Mouse (Mus musculus) heart, embryonic 11.5 days (tissue): ENCODE results near the gene Npepps. TPM values are rescaled to one million over a fixed set of nuclear protein-coding genes. Genes with fewer than 3 reads are reported as not detected.

Experiments used
- ATAC-seq: fragments of 200-750 bp; cut with Nextera tagmentation; replicated peaks from 2 replicates; pipeline ENCODE4 v1.8.0; 2017; ENCODE audit warnings: moderate library complexity; ENCODE audit not compliant: insufficient number of reproducible peaks, low FRiP score, low TSS enrichment
- H3K27ac ChIP-seq: fragments of 300-500 bp; sonication (generic); 2 replicates; pipeline ENCODE4 v1.5.1; 2014; ENCODE audit warnings: mild to moderate bottlenecking, low read depth, low read length
- H3K27me3 ChIP-seq: fragments of 300-500 bp; sonication (generic); 2 replicates; pipeline ENCODE4 v1.6.1; 2014; ENCODE audit warnings: mild to moderate bottlenecking, low read length, mixed read lengths; ENCODE audit not compliant: control insufficient read depth, insufficient read depth
- H3K36me3 ChIP-seq: fragments of 300-500 bp; sonication (generic); 2 replicates; pipeline ENCODE4 v1.6.1; 2014; ENCODE audit warnings: mild to moderate bottlenecking, low read length, moderate library complexity, mixed read lengths; ENCODE audit not compliant: control insufficient read depth, insufficient read depth
- H3K4me1 ChIP-seq: fragments of 300-500 bp; sonication (generic); 2 replicates; pipeline ENCODE4 v1.6.1; 2014; ENCODE audit warnings: low read length; ENCODE audit not compliant: control insufficient read depth, insufficient read depth
- H3K4me2 ChIP-seq: fragments of 300-500 bp; sonication (generic); 2 replicates; pipeline ENCODE4 v1.6.1; 2014; ENCODE audit warnings: mild to moderate bottlenecking, moderate library complexity
- H3K4me3 ChIP-seq: fragments of 300-500 bp; sonication (generic); 2 replicates; pipeline ENCODE4 v1.5.1; 2014; ENCODE audit warnings: low read depth, low read length
- H3K9ac ChIP-seq: fragments of 300-500 bp; sonication (generic); 2 replicates; pipeline ENCODE4 v1.6.1; 2014; ENCODE audit warnings: mild to moderate bottlenecking, low read depth, low read length, moderate library complexity
- H3K9me3 ChIP-seq: fragments of 300-500 bp; sonication (generic); replicated peaks from 2 replicates; pipeline ENCODE4 v1.6.1; 2016; ENCODE audit warnings: low read length; ENCODE audit not compliant: control insufficient read depth
- WGBS: fragments of 180-500 bp; shearing (Covaris S2); extraction: QIAGEN DNeasy Blood & Tissue Kit; methylation state at CpG from one replicate; pipeline ENCODE4 v1.1.7; 2014; ENCODE audit not compliant: insufficient replicate concordance; 5-methylcytosine and 5-hydroxymethylcytosine counted together
- polyA plus RNA-seq: library from polyadenylated mRNA; unstranded; fragments of >200 nt; fragmentation: Nextera tagmentation; extraction: Ambion mirVana; gene quantifications from 2 replicates; pipeline ENCODE4 v1.2.1, GENCODE M21; 2014

Gene Npepps
- polyA plus RNA-seq, 1 experiment from 2014 or later = 78.0 TPM

- WGBS = 30% methylated on average over 7 of the region's 7 CpGs
- H3K9me3 ChIP-seq = no peaks in the 10 kb centered on the region
- H3K9ac ChIP-seq = no peak overlapping the region
- 0 out of 2 replicates have a peak overlapping the region, but pooled peaks have one; percentile 41 for H3K27ac ChIP-seq
- H3K4me1 ChIP-seq = peaks cover 6% of the 10 kb centered on the region; the same call in 1 of the 2 replicates
- no peak overlapping the region for H3K4me3 ChIP-seq
- H3K27me3 ChIP-seq = no peaks in the 10 kb centered on the region
- ATAC-seq = no peak
- H3K36me3 ChIP-seq = no peaks in the 10 kb centered on the region
- no peak overlapping the region for H3K4me2 ChIP-seq
Observed at GRCm38 (mm10) chr11:97302231-97302781, 21.9 kb upstream of the Npepps start.

GRCm38 (mm10) chr11:97301406-97301805 lies 21.0 kb upstream of the Npepps start:
- ATAC-seq = no peak
- Histone ChIP-seq H3K9ac (no peak overlapping the region), H3K27me3 (no peaks in the 10 kb centered on the region), H3K4me2 (no peak overlapping the region), H3K4me3 (no peak overlapping the region), H3K4me1 (peaks cover 6% of the 10 kb centered on the region; the same call in 1 of the 2 replicates), H3K36me3 (no peaks in the 10 kb centered on the region), H3K9me3 (no peaks in the 10 kb centered on the region), H3K27ac (no peak overlapping the region)
- 70% methylated on average over 16 of the region's 16 CpGs for WGBS

GRCm38 (mm10) chr11:97299939-97300338 lies 19.5 kb upstream of the Npepps start:
- Histone ChIP-seq H3K36me3 (no peaks in the 10 kb centered on the region), H3K9ac (no peak overlapping the region), H3K27ac (peak overlapping the region; percentile 35), H3K27me3 (no peaks in the 10 kb centered on the region), H3K9me3 (no peaks in the 10 kb centered on the region), H3K4me1 (peaks cover 6% of the 10 kb centered on the region; the same call in 1 of the 2 replicates), H3K4me3 (no peak overlapping the region), H3K4me2 (no peak overlapping the region)
- WGBS = 36% methylated on average over 2 of the region's 2 CpGs
- no peak for ATAC-seq

GRCm38 (mm10) chr11:97296542-97296941 lies 16.1 kb upstream of the Npepps start:
- ATAC-seq = no peak
- no peaks in the 10 kb centered on the region for H3K27me3 ChIP-seq
- H3K4me2 ChIP-seq = no peak overlapping the region
- no peaks in the 10 kb centered on the region for H3K9me3 ChIP-seq
- no peak overlapping the region for H3K27ac ChIP-seq
- no peaks in the 10 kb centered on the region for H3K4me1 ChIP-seq
- H3K36me3 ChIP-seq = no peaks in the 10 kb centered on the region
- no peak overlapping the region for H3K9ac ChIP-seq
- 47% methylated on average over 3 of the region's 4 CpGs for WGBS
- no peak overlapping the region for H3K4me3 ChIP-seq

GRCm38 (mm10) chr11:97292731-97293130 lies 12.3 kb upstream of the Npepps start:
- Histone ChIP-seq H3K4me1 (no peaks in the 10 kb centered on the region), H3K9me3 (no peaks in the 10 kb centered on the region), H3K4me2 (no peak overlapping the region), H3K27me3 (no peaks in the 10 kb centered on the region), H3K27ac (no peak overlapping the region), H3K9ac (no peak overlapping the region), H3K36me3 (no peaks in the 10 kb centered on the region), H3K4me3 (no peak overlapping the region)
- WGBS = 77% methylated on average over 1 of the region's 1 CpGs
- ATAC-seq = no peak

- H3K4me2 ChIP-seq = no peak overlapping the region
- no peaks in the 10 kb centered on the region for H3K36me3 ChIP-seq
- no peak for ATAC-seq
- no peaks in the 10 kb centered on the region for H3K27me3 ChIP-seq
- H3K9me3 ChIP-seq = no peaks in the 10 kb centered on the region
- H3K4me3 ChIP-seq = no peak overlapping the region
- no peak overlapping the region for H3K9ac ChIP-seq
- no peak overlapping the region for H3K27ac ChIP-seq
- H3K4me1 ChIP-seq = no peaks in the 10 kb centered on the region
- 62% methylated on average over 12 of the region's 12 CpGs for WGBS
Observed at GRCm38 (mm10) chr11:97289276-97290230, 9.1 kb upstream of the Npepps start.

GRCm38 (mm10) chr11:97287643-97288042 lies 7.2 kb upstream of the Npepps start:
- H3K9me3 ChIP-seq = no peaks in the 10 kb centered on the region
- H3K27ac ChIP-seq = no peak overlapping the region
- no peak for ATAC-seq
- no peak overlapping the region for H3K4me2 ChIP-seq
- no peak overlapping the region for H3K9ac ChIP-seq
- H3K27me3 ChIP-seq = no peaks in the 10 kb centered on the region
- H3K4me1 ChIP-seq = no peaks in the 10 kb centered on the region
- no peak overlapping the region for H3K4me3 ChIP-seq
- H3K36me3 ChIP-seq = no peaks in the 10 kb centered on the region

- Histone ChIP-seq H3K27me3 (no peaks in the 10 kb centered on the region), H3K4me3 (no peak overlapping the region), H3K9me3 (no peaks in the 10 kb centered on the region), H3K27ac (no peak overlapping the region), H3K4me2 (no peak overlapping the region), H3K9ac (no peak overlapping the region), H3K4me1 (no peaks in the 10 kb centered on the region), H3K36me3 (no peaks in the 10 kb centered on the region)
- WGBS = 62% methylated on average over 6 of the region's 6 CpGs
- ATAC-seq = no peak
Observed at GRCm38 (mm10) chr11:97286973-97287372, 6.5 kb upstream of the Npepps start.
